Mouse (Mus musculus) adrenal gland, adult (tissue): ENCODE data around the gene Klhl7.
A peak's percentile ranks its signal among the peaks of the same experiment; 100 is the strongest.

ENCODE experiments used
- DNase-seq, 2 experiments: peaks; one replicate each; pipeline ENCODE4 v3.0.0; 2022 to 2023; ENCODE audit warnings: low spot score in 1 of 2; ENCODE audit not compliant: inconsistent age in 2 of 2

Gene Klhl7

DNA sequence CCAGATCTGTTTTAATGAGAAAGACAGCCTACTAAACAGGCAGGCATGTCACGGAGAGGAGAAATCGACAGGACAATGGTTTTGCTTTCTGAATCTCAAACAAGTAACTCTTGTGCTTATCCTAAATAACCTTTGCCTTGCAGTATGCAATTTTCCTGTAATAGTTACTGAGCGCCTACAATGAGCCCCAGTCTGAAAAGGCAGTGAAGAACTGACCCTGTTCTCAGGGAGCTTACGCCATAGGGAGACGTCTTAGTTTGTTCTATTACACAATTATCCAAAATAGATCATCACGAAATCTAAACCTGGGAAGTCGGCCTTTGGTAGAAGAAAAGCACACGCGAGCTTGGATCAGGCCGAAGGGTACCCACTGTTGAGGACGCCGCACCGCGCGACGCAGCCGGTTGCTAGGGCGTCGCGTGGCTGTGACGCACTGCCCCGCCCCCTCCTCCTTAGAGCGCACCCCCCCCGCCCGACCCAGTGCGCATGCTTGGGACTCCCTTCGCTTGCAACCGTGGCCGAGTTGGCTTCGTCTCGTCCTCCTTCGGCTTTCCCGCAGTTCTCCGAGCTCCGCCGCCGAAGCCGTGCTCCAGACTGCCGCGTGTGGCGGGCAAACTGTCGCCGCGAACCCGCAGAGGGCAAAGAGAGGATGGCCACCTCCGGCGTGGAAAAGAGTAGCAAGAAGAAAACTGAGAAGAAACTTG, at the start of gene Klhl7:
Gene Klhl7 (plus strand): TSS at position 500 of the 704 bp plus-strand sequence.
- DNase-seq, result peak; percentile 88 to 95

DNA sequence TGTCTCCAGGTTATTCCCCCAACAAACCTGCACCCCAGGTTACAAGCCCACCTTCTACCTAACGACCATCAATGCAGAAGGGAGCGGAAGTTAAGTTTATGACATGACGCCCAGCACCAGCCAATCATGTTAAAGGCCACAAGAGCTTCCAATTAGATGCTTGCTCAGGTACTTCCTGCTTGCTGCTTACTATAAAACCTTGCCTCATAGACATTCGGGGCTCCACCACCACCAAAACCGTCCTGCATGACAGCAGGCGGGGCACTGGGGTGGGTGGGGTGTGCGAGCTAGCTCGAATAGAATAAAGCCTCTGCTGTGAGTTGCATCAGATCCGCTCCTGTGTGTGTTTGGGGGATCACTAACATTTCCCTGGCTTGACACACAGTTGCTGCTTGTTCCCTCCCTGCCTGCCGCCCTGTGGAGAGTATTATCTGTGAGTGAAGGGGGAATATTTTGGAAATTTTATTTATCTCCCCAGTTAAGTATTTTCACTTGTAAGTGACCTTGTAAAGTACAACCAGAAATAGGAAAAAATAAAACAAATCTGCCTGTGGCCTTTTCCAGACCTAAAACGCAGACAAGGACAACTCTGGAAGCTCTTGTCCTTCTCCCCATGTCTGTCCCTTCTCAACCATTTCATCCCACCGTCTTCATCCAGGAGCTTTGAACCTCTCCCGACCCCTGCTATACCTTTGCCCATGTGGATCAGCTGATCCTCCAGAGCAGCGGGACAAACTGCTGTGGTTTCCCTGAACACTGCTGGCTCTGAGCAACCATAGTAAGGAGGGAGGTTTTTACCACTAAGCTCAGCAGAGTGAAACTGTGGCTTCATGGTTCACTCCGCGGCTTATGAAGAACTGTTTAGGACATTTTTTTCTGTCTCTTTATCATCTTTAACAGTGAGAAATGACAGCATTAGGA, 48.4 kb upstream of the Klhl7 start:
- peak; percentile 53 to 78 for DNase-seq

DNA sequence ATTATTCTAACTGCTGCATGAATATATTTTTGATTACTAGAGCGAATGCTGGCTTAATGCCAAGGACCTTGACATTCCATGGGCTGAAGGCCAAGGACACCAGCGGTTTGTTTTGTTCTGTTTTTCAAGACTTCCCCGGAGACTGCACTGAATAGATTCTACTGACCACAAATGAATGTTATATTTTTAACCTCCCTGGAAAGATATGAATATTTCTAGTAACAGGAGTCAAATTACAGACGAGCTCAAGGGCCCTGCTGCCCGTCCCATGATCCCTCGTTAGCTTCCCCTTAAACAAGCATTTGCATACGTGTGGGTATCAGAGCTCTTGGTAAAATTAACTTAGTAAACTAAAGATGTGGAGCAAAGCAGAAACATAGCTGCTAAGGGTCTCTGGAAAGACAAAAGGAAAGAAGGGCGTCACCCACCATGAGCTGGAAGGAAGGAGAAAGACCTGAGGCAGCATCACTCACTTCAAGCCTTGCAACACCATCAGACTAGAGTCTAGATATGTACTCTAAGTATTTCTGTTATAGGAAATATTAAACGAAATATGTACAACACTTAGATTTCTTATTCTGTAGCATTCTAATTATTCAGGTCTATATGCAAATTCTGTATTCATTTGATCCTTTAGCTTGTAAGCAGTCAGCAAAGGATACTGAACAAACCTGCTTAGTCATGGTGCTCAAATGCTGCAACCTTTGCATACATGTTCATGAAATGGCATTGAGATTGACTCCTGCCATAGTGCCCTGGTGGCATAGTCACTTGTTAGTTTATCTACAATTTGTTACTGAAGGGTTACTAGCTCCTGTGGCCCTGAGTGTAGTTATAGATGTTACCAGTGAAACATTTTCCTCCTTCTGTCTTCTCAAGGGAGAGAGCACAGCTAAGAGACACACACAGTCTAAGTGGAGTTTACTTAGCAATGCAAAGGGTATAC, 46.9 kb upstream of the Klhl7 start:
- DNase-seq, result peak; percentile 67 to 86

DNA sequence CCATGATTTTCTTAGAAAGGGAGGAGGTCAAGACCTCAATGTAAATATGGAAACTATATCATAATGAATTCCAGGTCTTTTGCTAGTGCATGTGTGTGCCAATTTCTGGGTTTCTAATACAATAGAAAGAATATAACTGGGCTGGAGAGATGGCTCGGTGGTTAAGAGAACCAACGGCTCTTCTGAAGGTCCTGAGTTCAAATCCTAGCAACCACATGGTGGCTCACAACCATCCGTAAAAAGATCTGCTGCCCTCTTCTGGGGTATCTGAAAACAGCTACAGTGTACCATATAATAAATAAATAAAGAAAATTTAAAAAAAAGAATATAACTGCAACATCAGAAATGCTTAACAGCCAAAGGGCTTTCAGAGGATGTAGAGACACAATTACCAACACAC, 46.0 kb upstream of the Klhl7 start:
- DNase-seq, result peak; percentile 1 to 57

DNA sequence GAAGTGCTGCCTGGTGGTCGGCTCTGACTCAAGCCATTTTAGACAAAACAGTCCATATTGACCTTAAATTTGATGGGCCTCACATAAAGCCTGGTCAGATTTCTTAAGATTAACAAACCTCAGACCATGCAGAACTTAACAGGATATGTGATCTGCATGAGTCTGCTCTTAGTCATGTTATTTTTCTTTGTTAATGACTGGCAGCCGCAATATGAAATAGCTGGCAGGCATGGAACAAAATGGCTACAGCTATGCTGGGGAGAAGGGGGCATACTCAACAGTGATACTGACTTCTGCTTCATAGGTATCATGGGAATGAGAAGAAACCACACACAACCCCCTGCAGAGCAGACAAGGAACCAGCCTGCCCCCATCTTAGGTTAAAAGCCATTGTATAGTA, 43.5 kb upstream of the Klhl7 start:
- no peak for DNase-seq

DNA sequence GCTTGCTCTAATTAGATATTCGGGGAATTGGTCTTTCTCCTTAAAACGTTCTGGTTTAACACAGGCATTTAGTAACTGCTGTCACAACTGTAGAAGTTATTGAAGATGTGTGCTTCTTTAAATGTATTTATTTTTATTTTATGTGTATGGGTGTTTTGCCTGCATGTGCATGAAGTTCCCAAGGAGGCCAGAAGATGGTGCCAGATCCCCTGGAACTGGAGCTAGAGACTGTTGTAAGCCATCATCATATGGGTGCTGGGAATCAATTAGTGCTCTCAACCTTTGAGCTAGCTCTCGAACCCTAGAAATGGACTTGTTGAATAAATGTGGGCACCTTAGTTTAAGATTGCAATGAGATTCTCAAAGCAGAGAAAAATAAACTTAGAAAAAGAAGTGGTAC, 42.8 kb upstream of the Klhl7 start:
- DNase-seq, result peak in 1 of 2 experiments; percentile 28

DNA sequence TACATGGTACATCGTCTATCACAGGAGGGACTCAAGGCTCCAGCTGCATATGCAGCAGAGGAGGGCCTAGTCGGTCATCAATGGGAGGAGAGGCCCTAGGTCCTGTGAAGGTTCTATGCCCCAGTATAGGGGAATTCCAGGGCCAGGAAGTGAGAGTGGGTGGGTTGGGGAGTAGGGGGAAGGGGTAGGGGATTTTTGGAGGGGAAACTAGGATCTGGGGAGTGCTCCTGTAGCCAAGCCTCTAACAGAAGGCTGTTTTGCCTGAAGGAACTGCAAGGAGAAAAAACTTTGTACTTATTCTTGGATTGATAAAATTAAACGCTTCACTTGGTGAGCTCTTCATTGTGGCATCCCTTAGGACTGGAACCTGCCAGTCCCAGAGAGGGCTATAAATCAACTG, 39.5 kb upstream of the Klhl7 start:
- no peak for DNase-seq

DNA sequence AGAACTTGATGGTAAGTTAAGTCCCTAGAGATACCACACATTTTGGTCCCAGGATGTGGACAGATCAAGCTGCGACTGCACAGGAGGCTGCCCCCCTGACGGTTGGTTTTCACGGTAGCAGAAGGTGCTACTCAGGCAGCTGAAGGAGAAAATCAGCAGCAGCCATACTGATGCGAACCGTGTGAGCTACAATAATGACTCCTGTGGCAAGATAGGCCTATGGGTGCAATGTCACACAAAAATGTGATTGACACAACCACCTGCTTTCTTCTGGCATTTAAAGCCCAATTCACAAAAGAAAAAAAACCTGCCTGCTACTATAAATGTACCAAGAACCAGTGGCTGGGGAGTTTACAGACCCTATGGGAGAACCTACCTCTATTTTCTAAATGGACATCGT, 37.4 kb upstream of the Klhl7 start:
- DNase-seq, result no peak

DNA sequence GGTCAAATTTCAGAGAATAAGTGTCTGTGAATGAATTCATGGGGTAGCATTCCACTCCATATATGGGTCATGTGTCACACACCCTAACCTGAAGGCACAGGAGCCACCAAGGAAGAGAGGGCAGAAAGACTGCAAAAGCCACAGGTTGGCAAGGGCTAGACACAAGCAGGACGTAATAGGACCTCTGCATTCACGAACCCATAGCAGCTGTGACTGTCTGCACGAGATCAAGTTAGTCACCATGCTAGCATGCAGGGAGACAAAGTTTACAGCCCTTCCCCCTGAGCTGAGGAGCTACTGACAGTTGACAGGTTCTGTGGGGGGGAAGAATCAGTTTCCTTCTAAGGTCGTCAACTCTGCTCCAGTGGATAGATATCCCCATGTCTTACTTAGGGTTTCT, 36.9 kb upstream of the Klhl7 start:
- no peak for DNase-seq

DNA sequence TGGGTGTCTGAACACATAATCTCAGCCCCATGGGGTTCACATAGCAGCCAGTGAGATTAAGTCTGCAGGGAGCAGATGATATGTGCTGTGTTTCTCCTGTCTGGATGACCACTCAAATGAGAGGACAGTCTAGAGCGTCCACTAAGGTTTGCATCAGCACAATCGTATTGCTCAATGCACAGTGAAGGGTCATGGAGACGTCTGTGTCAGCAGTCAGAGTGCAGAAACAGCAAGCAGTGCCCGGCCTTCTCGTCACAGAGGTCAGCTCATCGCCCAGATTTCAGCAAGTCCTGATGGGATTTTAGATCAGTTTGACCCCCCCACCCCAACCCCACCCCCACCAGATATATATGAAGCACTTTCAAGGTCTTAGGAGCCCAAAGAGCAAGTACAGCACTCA, 31.4 kb upstream of the Klhl7 start:
- peak in 1 of 2 experiments; percentile 75 for DNase-seq

DNA sequence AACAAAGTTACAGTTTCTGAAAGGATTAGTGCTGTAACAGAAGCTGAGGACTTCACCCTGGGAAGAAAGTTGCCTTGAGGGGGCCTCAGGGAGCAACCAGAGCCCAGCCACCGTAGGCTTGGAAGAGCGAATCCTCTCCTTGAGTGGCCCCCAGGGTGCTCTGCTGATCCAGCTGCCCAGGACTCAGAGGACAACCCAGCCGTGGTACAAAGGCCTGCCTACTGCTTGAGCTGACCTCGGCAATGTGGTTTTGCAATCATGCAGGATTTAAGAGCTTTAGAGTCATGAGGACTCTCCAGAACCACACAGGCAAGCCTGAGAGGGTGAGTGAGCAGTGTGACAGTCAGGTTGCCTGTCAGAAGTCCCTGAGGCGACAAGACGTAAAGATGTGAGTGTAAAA, 28.4 kb upstream of the Klhl7 start:
- peak; percentile 15 to 70 for DNase-seq

DNA sequence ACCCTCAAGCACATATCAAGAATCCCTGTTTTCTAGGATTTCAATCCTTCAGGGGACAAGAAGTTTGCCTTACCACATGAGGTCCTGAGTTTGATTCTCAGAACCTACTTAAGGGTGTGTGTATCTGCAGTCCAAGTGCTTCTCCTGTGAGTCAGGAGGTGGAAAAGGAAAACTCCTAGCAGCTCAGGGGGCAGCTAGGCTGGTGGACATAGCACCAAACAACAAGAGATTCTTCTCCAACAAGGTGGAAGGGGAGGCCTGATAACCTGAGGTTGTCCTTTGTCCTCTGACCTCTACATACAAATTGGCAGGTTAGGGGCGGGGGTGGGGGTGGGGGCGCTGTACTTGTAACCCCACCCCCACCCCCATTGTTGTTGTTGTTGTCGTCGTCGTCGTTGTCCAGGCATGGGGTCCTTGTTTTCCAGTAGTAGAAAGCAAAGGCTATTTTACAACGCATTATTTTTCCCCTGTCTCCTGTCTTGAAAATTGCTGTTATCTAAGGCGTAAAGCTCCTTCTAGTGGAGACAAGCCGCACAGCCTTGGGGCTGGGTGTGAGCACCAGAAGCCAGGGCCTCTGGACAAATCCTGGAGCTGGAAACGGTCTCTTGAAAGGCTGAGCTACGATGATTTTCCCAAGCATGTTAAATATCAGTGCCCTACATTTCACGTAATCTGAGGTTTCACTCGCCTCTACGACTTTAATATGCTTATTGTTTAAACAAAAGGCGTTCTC, 23.3 kb upstream of the Klhl7 start:
- peak; percentile 74 to 92 for DNase-seq

DNA sequence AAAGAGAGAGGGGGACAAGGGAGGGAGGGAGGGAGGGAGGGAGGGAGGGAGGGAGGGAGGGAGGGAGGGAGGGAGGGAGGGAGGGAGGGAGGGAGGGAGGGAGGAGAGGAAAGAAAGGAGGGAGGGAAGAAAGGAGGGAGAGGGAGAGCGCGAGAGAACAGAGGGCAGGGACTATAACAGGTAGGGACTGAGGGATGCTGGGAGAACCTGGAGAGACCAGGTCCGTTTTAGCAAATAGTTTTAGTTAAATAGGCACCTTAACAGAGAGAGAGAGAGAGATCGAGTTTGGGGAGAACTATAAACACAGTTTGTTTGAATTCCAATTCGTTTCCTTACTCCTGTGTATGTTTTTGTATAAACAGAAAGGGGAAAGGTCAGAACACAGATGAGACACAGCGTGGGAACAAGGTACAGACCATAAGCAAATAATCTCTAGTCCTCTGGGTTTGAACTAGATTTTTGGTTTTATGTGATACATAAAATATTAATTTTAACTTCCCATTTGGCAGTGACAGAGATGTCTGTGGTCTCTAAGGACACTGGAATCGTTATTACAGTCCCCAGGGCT, 22.6 kb upstream of the Klhl7 start:
- DNase-seq, result no peak

DNA sequence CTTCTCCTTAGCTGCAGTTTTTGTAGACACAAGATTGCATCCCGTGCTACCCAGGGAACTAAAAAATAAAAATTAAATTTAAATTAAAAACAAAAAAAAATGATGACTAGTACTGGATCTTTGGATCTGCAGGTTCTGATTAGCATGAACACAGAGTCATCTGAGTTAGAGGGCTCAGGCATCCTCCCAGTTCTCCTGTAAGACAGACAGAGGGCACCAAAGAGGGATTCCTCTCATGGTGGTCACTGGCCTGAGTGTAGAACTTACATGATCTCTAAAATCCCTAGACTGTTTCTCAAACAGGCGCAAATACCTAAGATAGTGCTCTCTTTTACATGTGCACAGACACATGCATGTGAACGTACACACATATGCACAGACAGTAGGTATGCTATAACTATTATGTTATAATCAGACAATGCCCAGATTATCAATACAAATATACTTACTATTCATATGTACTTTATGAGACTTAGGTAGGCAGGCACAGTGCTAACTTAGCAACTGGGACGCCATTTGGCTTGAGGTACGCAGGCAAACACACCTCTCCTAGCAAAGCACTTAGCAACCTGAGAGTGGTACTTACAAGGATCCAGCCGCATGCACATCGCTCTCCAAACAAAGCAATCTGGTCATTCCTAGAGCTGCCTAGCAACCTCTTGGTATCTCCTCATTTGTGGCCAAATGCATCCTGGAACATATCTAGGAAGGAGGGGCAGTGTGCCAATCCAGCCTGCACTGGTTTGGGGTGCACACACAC, 21.8 kb upstream of the Klhl7 start:
- no peak for DNase-seq

DNA sequence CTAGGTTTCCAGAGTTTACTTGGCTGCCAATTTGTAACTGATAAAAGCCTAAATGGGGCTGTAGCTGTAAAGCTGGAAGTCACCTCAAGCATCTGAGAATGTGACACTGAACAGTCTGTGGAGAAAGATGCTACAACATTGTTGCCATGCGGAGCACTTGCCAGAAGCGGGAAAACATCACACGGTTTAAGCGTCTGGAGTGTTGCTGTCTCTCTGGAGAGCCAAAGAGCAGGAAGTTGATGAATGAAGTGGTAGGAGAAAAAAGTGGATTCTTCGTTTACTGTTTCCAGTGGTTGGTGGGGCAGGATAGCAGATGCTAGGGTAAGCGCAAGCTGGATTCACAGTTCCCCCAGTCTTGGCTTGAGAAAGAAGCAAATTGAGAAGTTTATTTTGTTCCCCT, 19.6 kb upstream of the Klhl7 start:
- no peak for DNase-seq

DNA sequence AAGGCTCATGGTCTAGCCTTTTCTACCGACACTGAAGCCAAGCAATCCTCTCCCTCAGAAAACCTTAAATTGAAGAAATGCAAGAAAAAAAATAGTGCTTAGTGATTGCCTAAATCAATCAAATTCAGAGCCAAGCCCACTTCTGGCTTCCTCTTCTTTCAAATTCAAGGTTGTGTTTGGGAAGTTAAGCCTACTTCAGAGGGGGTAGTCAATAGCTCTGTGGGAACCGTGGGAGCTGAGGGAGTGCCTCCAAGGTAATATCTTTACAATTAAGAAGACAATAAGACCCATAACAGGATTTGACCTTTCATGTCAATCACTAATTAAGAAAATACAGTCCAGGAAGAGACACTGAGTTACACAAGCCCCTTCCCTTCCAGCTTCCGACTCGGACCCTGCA, 15.6 kb upstream of the Klhl7 start:
- no peak for DNase-seq

DNA sequence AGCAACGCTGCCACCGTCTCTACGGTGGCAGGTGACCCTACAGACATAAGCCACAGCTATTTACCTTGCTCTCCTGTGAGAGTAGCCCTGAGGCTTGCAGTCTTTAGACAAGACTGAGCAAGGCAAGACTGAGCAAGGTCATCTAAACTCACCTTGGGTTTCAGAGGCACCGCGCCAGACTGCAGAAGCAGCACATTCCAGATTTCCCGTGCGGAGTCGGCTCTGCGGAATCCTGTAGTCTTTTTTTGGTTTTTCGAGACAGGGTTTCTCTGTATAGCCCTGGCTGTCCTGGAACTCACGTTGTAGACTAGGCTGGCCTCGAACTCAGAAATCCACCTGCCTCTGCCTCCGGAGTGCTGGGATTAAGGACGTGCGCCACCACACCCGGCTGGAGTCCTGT, 14.2 kb upstream of the Klhl7 start:
- peak in 1 of 2 experiments; percentile 59 for DNase-seq

DNA sequence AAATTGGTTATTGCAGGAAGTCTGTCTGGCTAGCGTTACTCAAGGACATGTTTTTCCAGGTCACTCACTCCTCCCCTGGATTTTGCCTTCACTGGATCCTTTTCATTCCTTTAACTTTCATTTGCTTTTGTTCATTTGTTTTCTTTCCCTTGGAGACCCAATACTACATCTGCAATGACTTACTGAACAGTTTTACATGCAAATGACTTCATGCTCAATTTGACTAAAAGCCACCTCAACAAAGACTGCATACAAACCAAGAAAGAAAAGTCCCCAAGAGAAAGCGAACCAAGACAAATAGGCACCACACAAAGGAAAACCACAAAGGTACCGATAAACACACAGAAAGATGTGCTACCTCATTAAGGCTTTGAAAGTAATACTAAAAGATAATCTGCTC, 13.5 kb upstream of the Klhl7 start:
- DNase-seq, result no peak

DNA sequence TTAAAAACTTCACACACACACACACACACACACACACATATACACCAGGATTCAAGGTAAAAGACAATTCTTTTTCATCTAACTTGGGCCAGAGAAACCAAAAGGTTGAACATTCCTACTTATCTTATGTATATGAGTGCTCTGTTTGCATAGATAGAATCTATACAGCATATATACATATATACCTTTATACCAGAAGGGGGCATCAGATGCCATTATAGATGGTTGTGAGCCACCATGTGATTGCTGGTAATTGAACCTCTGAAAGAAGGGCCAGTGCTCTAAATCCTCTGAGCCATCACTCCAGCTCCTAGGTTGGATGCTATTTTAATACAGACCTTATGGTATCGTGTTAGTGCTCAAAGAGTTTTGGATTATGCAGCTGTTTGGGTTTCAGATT, 12.0 kb upstream of the Klhl7 start:
- DNase-seq, result no peak
